Mouse (Mus musculus) brain, embryonic 14.5 days (tissue): ENCODE measurements around the gene Dnajc12.

Experiments used
- CTCF ChIP-seq: fragments of 200-500 bp; IDR thresholded peaks from 2 replicates; pipeline ENCODE4 v1.5.1; 2012; ENCODE audit warnings: inconsistent platforms, mild to moderate bottlenecking, moderate library complexity, borderline replicate concordance; ENCODE audit not compliant: insufficient read depth, insufficient read length; ENCODE audit errors: extremely low read depth
- POLR2A ChIP-seq: fragments of 200-500 bp; IDR thresholded peaks from 2 replicates; pipeline ENCODE4 v1.6.1; 2012; ENCODE audit warnings: mild to moderate bottlenecking, inconsistent platforms, borderline replicate concordance; ENCODE audit not compliant: poor library complexity, insufficient read depth, insufficient read length, severe bottlenecking; ENCODE audit errors: extremely low read depth

GRCm38 (mm10) chr10:63403636-63404035 lies 21.4 kb downstream of the Dnajc12 start:
- TF ChIP-seq CTCF (no peak), POLR2A (no peak)
